Mouse (Mus musculus) midbrain, embryonic 10.5 days (tissue): ENCODE data around the gene Chdh. TPM values are rescaled to one million over a fixed set of nuclear protein-coding genes. Genes with fewer than 3 reads are reported as not detected.

Experiments
- DNase-seq: peaks from one replicate; pipeline ENCODE4 v3.0.0-alpha.2; 2017; ENCODE audit warnings: low spot score
- H3K27ac ChIP-seq: fragments of 300-500 bp; sonication (generic); replicated peaks from 2 replicates; pipeline ENCODE4 v1.5.1; 2016; ENCODE audit warnings: mild to moderate bottlenecking
- H3K27me3 ChIP-seq: fragments of 300-500 bp; sonication (generic); 2 replicates; pipeline ENCODE4 v1.6.1; 2016; ENCODE audit warnings: low read depth, mild to moderate bottlenecking; ENCODE audit not compliant: poor library complexity, severe bottlenecking
- H3K36me3 ChIP-seq: fragments of 300-500 bp; sonication (generic); 2 replicates; pipeline ENCODE4 v1.6.1; 2016; ENCODE audit warnings: mild to moderate bottlenecking, moderate library complexity
- H3K4me1 ChIP-seq: fragments of 300-500 bp; sonication (generic); 2 replicates; pipeline ENCODE4 v1.6.1; 2016
- H3K4me3 ChIP-seq: fragments of 300-500 bp; sonication (generic); 2 replicates; pipeline ENCODE4 v1.5.1; 2016; ENCODE audit warnings: mild to moderate bottlenecking, moderate library complexity
- H3K9me3 ChIP-seq: fragments of 300-500 bp; sonication (generic); replicated peaks from 2 replicates; pipeline ENCODE4 v1.6.1; 2016; ENCODE audit warnings: mild to moderate bottlenecking
- WGBS: fragments of 180-500 bp; shearing (Covaris S2); methylation state at CpG from one replicate; pipeline ENCODE4 v1.1.7; 2016; 5-methylcytosine and 5-hydroxymethylcytosine counted together
- polyA plus RNA-seq: library from polyadenylated mRNA; unstranded; fragments of >200 nt; fragmentation: Nextera tagmentation; extraction: Ambion mirVana; gene quantifications from 2 replicates; pipeline ENCODE4 v1.2.1, GENCODE M21; 2016

Gene Chdh
- polyA plus RNA-seq, 1 experiment from 2014 or later, result not detected

DNA sequence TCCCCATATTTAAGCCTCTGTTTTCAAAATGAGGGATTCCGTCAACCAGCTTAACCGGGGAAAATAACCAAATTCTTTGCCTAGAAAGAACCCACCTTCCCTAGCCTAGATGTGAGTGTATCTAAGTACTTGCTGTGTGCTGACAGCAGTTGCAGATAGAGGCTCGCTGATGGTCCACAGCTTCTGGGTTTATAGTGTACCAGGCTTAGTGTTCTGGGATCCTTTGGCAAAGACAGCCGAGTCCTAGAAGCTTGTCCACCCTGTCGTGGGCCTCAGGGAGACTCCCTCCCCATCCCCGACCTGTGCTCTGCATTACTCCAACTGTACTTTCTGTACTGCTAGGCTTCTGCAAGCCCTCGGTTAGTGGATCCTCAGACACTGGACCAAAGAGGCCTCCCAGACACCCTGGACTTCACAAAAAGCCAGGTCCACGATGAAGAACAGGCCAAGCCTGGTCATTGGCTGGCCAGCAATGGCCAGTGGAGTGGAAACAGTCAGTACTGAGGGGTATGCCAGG lies 36.9 kb downstream of the Chdh start:
- Histone ChIP-seq H3K36me3 (no peaks in the 10 kb centered on the region), H3K9me3 (no peaks in the 10 kb centered on the region), H3K4me3 (no peak overlapping the region), H3K27ac (no peak overlapping the region), H3K4me1 (no peaks in the 10 kb centered on the region), H3K27me3 (no peaks in the 10 kb centered on the region)
- DNase-seq, result no peak
- WGBS, result 86% methylated on average over 8 of the region's 8 CpGs

DNA sequence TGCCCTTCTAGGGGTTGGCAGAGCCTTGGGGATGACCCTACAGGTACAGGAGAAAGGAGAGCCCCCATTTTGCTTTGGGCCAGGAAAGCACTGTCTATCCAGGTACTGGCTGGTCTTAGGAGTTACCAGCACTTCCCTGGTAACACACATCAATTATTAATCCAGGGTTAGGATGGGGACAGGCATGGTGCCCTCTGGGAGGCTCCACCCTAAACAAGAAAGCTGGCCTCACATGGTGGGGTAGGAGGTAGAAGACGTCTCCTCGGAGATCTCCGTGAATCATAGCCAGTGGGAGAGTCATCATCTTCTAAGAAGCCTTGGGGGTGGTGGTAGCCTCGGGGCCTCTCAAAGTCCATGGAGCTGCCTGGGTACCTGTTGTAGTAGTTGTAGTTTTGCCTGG lies 38.2 kb downstream of the Chdh start:
- WGBS, result 91% methylated on average over 4 of the region's 4 CpGs
- Histone ChIP-seq H3K27ac (no peak overlapping the region), H3K4me3 (no peak overlapping the region), H3K36me3 (no peaks in the 10 kb centered on the region), H3K27me3 (no peaks in the 10 kb centered on the region), H3K9me3 (no peaks in the 10 kb centered on the region), H3K4me1 (no peaks in the 10 kb centered on the region)
- no peak for DNase-seq

DNA sequence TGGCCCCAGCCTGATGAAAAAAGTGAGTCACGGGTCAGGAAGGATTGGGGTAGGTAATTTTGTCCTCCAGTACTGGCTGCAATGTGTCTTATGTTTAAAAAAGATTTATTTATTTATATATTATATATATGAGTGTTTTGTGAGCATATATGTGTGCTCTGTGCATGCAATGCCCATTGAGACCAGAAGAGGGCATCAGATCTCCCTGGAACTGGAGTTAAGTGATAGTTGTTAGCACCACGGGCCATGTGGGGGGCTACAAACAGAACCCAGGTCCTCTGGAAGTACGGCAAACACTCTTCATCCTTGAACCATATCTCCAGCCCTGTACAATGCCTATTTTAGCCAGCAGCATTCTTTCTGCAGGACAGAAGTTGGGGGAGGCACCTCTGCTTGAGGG lies 39.2 kb downstream of the Chdh start:
- Histone ChIP-seq H3K36me3 (no peaks in the 10 kb centered on the region), H3K4me3 (no peak overlapping the region), H3K9me3 (no peaks in the 10 kb centered on the region), H3K27ac (no peak overlapping the region), H3K4me1 (no peaks in the 10 kb centered on the region), H3K27me3 (no peaks in the 10 kb centered on the region)
- WGBS, result 85% methylated on average over 3 of the region's 3 CpGs
- no peak for DNase-seq

DNA sequence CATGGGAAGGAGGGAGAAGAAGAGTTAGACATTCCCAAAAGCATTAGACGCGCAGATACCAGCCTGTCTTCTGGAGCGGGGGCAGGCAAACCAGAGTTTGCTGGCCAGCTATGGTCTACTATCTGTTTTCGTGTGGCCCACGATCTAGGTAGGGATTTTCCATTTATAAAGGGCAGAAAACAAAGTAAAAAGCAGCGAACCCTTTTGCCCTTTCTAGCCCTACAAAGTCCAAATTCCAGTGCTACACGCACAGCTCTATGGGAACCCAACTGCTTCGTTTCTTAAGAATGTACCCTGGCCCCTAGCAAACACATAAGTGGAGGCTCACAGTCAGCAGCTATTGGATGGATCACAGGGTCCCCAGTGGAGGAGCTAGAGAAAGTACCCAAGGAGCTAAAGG lies 41.5 kb downstream of the Chdh start:
- DNase-seq, result no peak
- Histone ChIP-seq H3K36me3 (no peaks in the 10 kb centered on the region), H3K4me1 (no peaks in the 10 kb centered on the region), H3K4me3 (no peak overlapping the region), H3K27me3 (no peaks in the 10 kb centered on the region), H3K9me3 (no peaks in the 10 kb centered on the region), H3K27ac (no peak overlapping the region)
- WGBS, result 87% methylated on average over 8 of the region's 8 CpGs

DNA sequence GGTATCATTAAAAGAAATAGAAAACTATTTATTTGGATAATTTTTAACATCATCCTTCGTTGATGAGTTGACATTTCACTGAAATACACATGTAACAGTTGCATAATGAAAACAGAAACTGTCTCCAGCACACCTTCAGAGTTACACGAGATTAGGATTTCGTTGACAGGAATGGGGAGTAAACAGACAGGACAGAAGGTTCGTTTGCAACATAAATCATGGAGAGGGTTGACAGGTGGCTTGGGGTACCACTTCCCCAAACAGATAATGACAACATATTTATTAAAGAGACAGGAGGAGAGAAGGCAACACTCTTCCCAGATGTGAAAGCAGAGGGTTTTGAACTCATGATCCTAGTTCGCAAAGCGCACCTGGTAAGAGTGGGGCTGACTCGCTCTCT lies 46.1 kb downstream of the Chdh start:
- Histone ChIP-seq H3K9me3 (no peaks in the 10 kb centered on the region), H3K4me1 (peaks cover 6% of the 10 kb centered on the region), H3K27me3 (no peaks in the 10 kb centered on the region), H3K4me3 (no peak overlapping the region), H3K36me3 (no peaks in the 10 kb centered on the region), H3K27ac (no peak overlapping the region)
- 88% methylated on average over 7 of the region's 7 CpGs for WGBS
- no peak for DNase-seq

DNA sequence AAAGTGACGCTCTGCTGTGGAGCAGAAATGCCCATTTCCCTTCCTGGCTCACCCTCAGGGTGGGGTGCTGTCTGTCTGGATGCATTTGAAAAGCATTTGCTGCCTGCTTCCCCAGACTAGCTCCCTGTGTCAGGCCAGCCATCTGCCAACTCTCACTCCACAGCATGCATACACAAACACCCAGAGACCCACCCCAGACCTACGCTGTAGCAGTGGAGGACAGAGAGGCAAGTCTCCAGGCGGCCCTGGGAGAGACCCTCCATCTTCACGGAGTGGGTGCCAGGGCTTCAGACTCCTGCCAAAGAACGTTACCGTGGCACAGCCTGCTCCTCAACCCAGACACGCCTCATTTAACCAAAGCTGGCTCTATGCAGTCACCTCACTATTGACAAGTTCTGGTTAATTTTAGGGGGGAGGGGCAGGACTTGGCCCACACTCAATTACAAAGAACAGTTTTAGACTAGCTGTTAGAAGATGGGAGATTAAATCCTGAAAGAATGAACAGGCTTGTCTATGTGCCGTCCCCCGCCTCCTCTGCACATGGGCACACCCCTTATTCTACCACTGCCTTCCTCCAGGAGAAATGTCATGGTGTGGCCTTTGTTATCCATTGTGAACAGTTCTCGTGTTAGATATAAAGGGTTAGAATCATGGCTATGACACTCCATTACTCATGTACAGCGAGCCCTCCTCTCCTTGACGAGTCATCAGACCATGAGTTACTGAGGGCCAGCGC lies 47.4 kb downstream of the Chdh start:
- whole genome bisulfite sequencing, result 82% methylated on average over 13 of the region's 13 CpGs
- Histone ChIP-seq H3K27ac (no peak overlapping the region), H3K9me3 (no peaks in the 10 kb centered on the region), H3K4me1 (peaks cover 6% of the 10 kb centered on the region), H3K36me3 (no peaks in the 10 kb centered on the region), H3K27me3 (no peaks in the 10 kb centered on the region), H3K4me3 (no peak overlapping the region)
- DNase-seq, result no peak

DNA sequence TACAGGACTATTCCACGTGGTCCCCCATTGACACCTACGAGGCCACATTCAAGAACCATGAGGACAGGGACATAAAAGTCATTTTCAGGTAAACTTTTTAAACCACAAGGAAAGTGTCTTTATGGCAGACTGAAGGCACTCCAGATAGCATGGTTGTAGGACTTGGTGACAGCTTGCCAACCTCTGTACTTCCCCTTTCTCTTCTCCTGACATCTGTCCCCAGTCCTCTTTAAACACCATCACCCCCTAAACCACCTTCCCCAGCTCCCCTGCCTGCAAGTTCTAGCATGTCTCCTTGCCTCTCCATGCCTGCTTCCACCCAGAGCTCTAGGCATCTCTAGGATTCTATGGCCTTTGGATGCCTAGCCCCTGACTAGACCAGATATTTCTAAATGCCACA lies 56.0 kb downstream of the Chdh start:
- Histone ChIP-seq H3K36me3 (no peaks in the 10 kb centered on the region), H3K4me3 (no peak overlapping the region), H3K27ac (no peak overlapping the region), H3K9me3 (no peaks in the 10 kb centered on the region), H3K27me3 (no peaks in the 10 kb centered on the region), H3K4me1 (no peaks in the 10 kb centered on the region)
- WGBS, result 85% methylated on average over 2 of the region's 2 CpGs
- DNase-seq, result no peak

DNA sequence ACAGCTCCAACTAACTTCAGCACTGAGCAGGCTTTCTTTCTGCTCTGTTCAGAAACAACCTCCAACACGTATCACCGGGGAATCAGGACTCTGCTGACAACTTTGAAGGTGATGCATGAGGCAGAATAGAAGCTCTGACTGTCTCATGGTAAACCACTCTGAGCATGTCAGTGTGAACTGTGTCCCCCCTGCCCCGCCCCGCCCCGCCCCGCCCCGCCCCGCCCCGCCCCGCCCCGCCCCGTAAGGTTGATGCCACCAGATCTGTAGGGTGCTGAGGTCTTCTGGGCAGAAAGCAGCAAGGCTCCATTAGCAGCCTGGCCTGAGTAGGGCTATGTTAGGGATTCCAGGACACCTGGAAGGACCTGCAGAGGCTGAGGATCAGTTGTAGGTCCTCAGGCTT lies 57.9 kb downstream of the Chdh start:
- DNase-seq, result no peak
- H3K27ac ChIP-seq, result no peak overlapping the region
- WGBS, result 82% methylated on average over 12 of the region's 12 CpGs
- no peaks in the 10 kb centered on the region for H3K36me3 ChIP-seq
- no peak overlapping the region for H3K4me3 ChIP-seq
- no peaks in the 10 kb centered on the region for H3K4me1 ChIP-seq
- H3K9me3 ChIP-seq, result no peaks in the 10 kb centered on the region
- no peaks in the 10 kb centered on the region for H3K27me3 ChIP-seq

DNA sequence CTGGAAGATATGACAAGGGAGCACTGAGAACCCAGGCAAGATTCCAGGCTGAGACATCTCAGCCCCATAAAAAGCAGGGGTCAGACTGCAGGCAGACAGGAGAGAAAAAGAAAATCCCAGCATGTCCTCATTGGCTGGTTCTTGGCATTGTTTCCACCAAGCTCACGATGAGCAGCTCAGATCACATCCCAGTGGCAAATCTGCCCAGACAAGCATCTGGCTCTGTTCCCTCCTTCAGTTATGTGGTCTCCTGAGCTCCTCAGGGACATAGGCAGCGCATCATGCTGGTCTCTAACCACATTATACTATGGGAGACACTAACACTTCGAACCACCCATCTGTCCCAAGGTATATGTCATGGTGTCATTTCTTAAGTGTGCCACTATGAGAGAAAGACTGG lies 59.7 kb downstream of the Chdh start:
- H3K4me1 ChIP-seq, result no peaks in the 10 kb centered on the region
- H3K4me3 ChIP-seq, result no peak overlapping the region
- 79% methylated on average over 3 of the region's 3 CpGs for WGBS
- no peaks in the 10 kb centered on the region for H3K9me3 ChIP-seq
- H3K36me3 ChIP-seq, result no peaks in the 10 kb centered on the region
- no peak overlapping the region for H3K27ac ChIP-seq
- DNase-seq, result no peak
- H3K27me3 ChIP-seq, result no peaks in the 10 kb centered on the region

DNA sequence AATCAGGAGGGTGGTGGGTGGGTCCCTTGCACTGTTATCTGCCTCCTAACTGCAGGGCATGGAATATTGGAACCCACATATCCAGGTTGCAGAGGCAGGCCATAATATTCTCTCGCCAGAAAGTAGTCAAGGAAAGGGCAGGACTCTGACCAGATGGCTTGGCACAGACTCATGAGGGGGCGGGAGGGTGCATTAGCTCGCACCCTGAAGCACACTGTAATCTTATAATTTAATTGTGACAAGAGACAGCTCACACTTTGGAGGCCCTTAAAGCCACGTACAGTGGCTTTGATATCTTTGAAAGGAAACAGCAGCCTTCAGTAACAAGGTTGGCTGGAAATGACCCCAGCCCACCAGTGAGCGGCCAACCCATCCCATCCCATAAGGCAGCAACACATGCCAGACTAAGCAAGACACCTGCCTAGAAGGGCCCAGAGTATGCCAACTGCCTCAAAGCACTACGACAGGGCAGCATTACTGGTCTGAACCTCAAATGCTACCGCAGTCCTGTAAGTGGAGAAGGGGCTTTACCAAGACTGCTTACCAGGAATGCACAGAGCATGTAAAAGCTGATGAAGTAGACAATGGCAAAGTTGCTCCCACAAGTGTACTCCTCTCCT lies 66.6 kb downstream of the Chdh start:
- Histone ChIP-seq H3K27ac (no peak overlapping the region), H3K4me3 (no peak overlapping the region), H3K4me1 (no peaks in the 10 kb centered on the region), H3K36me3 (no peaks in the 10 kb centered on the region), H3K9me3 (no peaks in the 10 kb centered on the region), H3K27me3 (no peaks in the 10 kb centered on the region)
- 91% methylated on average over 7 of the region's 7 CpGs for WGBS
- DNase-seq, result no peak

DNA sequence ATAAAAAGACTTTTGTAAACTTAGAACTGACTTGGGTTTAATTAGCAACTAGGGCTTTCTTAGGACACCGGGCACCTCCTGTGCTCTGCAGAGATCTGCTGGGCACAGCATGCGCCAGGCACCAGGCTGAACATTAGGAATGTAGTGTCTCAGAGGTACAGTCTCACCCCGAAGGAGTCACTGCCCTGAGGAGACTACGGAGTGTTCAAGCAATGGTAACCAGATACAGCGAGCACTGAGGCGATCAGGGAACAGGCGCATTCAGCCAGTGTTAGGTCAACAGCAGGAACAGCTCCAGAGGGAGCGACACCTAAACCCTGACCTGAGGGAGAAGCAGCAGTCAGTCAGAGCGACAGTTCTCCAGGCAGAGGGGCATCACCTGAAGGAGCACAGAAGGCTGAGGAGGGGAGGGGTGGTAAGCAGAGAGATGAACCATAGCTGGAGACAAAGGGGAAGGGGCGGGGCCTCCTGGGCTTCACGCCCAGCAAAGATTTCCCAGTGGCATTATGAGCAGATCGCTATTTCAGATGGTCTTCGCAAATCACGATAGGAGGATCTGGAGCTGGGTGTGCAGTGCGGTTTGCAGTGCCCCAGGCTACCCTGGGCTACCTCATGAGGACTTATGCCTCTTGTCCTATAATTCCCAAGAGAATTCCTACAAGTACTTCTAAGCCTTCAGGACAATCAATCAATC lies 69.4 kb downstream of the Chdh start:
- Histone ChIP-seq H3K4me1 (no peaks in the 10 kb centered on the region), H3K27ac (no peak overlapping the region), H3K27me3 (no peaks in the 10 kb centered on the region), H3K4me3 (no peak overlapping the region), H3K9me3 (0 out of 2 replicates have a peak, but pooled peaks cover 5% of the 10 kb centered on the region), H3K36me3 (no peaks in the 10 kb centered on the region)
- WGBS, result 85% methylated on average over 15 of the region's 15 CpGs
- DNase-seq, result no peak

DNA sequence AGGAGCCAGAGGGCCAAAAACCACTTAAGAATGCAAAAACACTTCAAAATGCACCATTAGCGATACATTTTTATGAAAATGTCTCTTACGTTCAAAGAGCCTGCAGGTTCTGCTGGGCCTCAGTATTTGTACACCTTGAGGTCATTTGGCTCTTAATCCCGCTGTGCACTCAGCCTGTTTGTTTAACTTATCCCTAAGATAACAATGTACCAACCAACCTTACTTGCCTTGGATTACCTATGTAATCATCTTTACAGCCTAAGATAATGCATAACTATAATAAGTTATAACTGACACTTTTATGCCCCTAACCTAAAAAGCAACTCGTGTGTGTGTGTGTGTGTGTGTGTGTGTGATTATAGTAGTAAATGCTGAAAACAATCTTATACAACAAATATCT lies 70.9 kb downstream of the Chdh start:
- 85% methylated on average over 4 of the region's 4 CpGs for WGBS
- H3K9me3 ChIP-seq, result 0 out of 2 replicates have a peak, but pooled peaks cover 5% of the 10 kb centered on the region
- no peaks in the 10 kb centered on the region for H3K27me3 ChIP-seq
- no peaks in the 10 kb centered on the region for H3K4me1 ChIP-seq
- no peaks in the 10 kb centered on the region for H3K36me3 ChIP-seq
- no peak overlapping the region for H3K4me3 ChIP-seq
- H3K27ac ChIP-seq, result no peak overlapping the region
- no peak for DNase-seq
